In genomic region chr2:104200211-104200610, GRCm38 (mm10) we compare ENCODE assay signal across 21 mouse cellular contexts.
"Had no signal": no experiment of that assay in that cellular context is flagged by ENCODE, and none has a peak within 500 bp of the region (broad histone marks: within the 10 kb centered on the region; RNA-seq: fewer than 3 reads in every experiment).

No protein-coding gene starts in this region.

- ATAC-seq: midbrain, embryonic 15.5 days had no signal

- H3K4me3 ChIP-seq: layer of hippocampus, adult 2 months; left cerebral cortex, adult 2 months; liver, embryonic 13.5 days; megakaryocyte, embryonic 14.5 days; midbrain, embryonic 10.5 days; midbrain, embryonic 15.5 days; neural tube, embryonic 12.5 days; neural tube, embryonic 15.5 days had no signal

- H3K4me2 ChIP-seq: liver, embryonic 13.5 days; midbrain, embryonic 15.5 days; neural tube, embryonic 12.5 days; neural tube, embryonic 15.5 days had no signal

- H3K27me3 ChIP-seq: midbrain, embryonic 15.5 days; neural tube, embryonic 12.5 days; neural tube, embryonic 15.5 days had no signal

- DNase-seq: kidney, adult 2 months; kidney, postnatal 25 days; layer of hippocampus, adult 9-11 months; liver, embryonic 13.5 days; lung, adult 2 months; lung, postnatal 10 days; lung, postnatal 36 days; right cerebral cortex, adult 18-20 months; right cerebral cortex, postnatal 14 days; right cerebral cortex, postnatal 4 days; thymus, adult 2 months; thymus, postnatal 14 days; thymus, postnatal 4 days had no signal

- H3K4me1 ChIP-seq: liver, embryonic 13.5 days; midbrain, embryonic 10.5 days; midbrain, embryonic 15.5 days; neural tube, embryonic 12.5 days; neural tube, embryonic 15.5 days had no signal

- H3K9ac ChIP-seq: liver, embryonic 13.5 days; midbrain, embryonic 15.5 days; neural tube, embryonic 12.5 days; neural tube, embryonic 15.5 days had no signal

- H3K36me3 ChIP-seq: liver, embryonic 13.5 days; midbrain, embryonic 10.5 days; neural tube, embryonic 12.5 days had no signal

- H3K9me3 ChIP-seq: liver, embryonic 13.5 days; midbrain, embryonic 10.5 days; midbrain, embryonic 15.5 days; neural tube, embryonic 12.5 days; neural tube, embryonic 15.5 days had no signal

- H3K27ac ChIP-seq: layer of hippocampus, adult 2 months; left cerebral cortex, adult 2 months; liver, embryonic 13.5 days; midbrain, embryonic 10.5 days; midbrain, embryonic 15.5 days; neural tube, embryonic 12.5 days; neural tube, embryonic 15.5 days; stomach, postnatal 0 days had no signal
